Mouse (Mus musculus): ENCODE measurements around the gene Mprip. TPM values are rescaled to one million over a fixed set of nuclear protein-coding genes. Genes with fewer than 3 reads are reported as not detected.
"Not testable (repeated sequence)": the region's sequence is repeated elsewhere in the genome, so short reads cannot be mapped to it uniquely, and the experiment has no call there.

Mprip gene
- polyA plus RNA-seq, 1 experiment from 2014 or later = 145 TPM

GRCm38 (mm10) chr11:59731821-59732220 is 70.7 kb downstream of the Mprip start:
- H3K4me3 ChIP-seq (ENCODE audit: low read depth, low read length) = no peak overlapping the region
- ATAC-seq (ENCODE audit: insufficient read depth) (no peak), DNase-seq (no peak)
- no peak overlapping the region for H3K4me2 ChIP-seq
- H3K9ac ChIP-seq = no peak overlapping the region
- H3K27ac ChIP-seq (ENCODE audit: low read depth) = peak overlapping the region; percentile 91
- WGBS = 75% methylated on average over 3 of the region's 3 CpGs
- no peaks in the 10 kb centered on the region for H3K27me3 ChIP-seq (ENCODE audit: insufficient read depth, low read length)
- no peaks in the 10 kb centered on the region for H3K9me3 ChIP-seq (ENCODE audit: low read depth, low read length)
- peaks cover 7% of the 10 kb centered on the region; the same call in 1 of the 2 replicates for H3K4me1 ChIP-seq (ENCODE audit: insufficient read depth)
- H3K36me3 ChIP-seq (ENCODE audit: insufficient read depth) = peaks cover 67% of the 10 kb centered on the region
- no peak for TF ChIP-seq CTCF (IDR thresholded peaks at IDR 0.05; ENCODE audit: low read depth)

GRCm38 (mm10) chr11:59732407-59733066 is 71.4 kb downstream of the Mprip start:
- WGBS = 50% methylated on average over 1 of the region's 1 CpGs
- DNase-seq = peak; percentile 92
- peaks cover 74% of the 10 kb centered on the region for H3K36me3 ChIP-seq (ENCODE audit: insufficient read depth)

GRCm38 (mm10) chr11:59733600-59733999 is 72.5 kb downstream of the Mprip start:
- not testable (repeated sequence) for H3K9ac ChIP-seq; ATAC-seq (ENCODE audit: insufficient read depth); H3K4me3 ChIP-seq (ENCODE audit: low read depth, low read length); H3K4me2 ChIP-seq; H3K9me3 ChIP-seq (ENCODE audit: low read depth, low read length); DNase-seq; H3K4me1 ChIP-seq (ENCODE audit: insufficient read depth); H3K27me3 ChIP-seq (ENCODE audit: insufficient read depth, low read length); H3K27ac ChIP-seq (ENCODE audit: low read depth)
- TF ChIP-seq CTCF (IDR thresholded peaks at IDR 0.05; ENCODE audit: low read depth) = 0 out of 2 replicates have a peak, but pooled peaks have one; percentile 22
- peaks cover 78% of the 10 kb centered on the region for H3K36me3 ChIP-seq (ENCODE audit: insufficient read depth)
- 69% methylated on average over 5 of the region's 5 CpGs for WGBS

More at GRCm38 (mm10) chr11:59732407-59733066, 71.4 kb downstream of the Mprip start:
- peaks cover 7% of the 10 kb centered on the region; the same call in 1 of the 2 replicates for H3K4me1 ChIP-seq (ENCODE audit: insufficient read depth)
- H3K9ac ChIP-seq = no peak overlapping the region
- peak; percentile 22 for TF ChIP-seq CTCF (IDR thresholded peaks at IDR 0.05; ENCODE audit: low read depth)
- H3K27ac ChIP-seq (ENCODE audit: low read depth) = peak overlapping the region; percentile 91
- no peaks in the 10 kb centered on the region for H3K9me3 ChIP-seq (ENCODE audit: low read depth, low read length)
- peak overlapping the region; percentile 5; the same call in 1 of the 2 replicates for H3K4me2 ChIP-seq
- H3K27me3 ChIP-seq (ENCODE audit: insufficient read depth, low read length) = no peaks in the 10 kb centered on the region
- H3K4me3 ChIP-seq (ENCODE audit: low read depth, low read length) = no peak overlapping the region
- ATAC-seq (ENCODE audit: insufficient read depth) = peak; percentile 93

- no peak for TF ChIP-seq CTCF (IDR thresholded peaks at IDR 0.05; ENCODE audit: low read depth)
- Histone ChIP-seq H3K9me3 (ENCODE audit: low read depth, low read length) (no peaks in the 10 kb centered on the region), H3K4me2 (no peak overlapping the region), H3K4me1 (ENCODE audit: insufficient read depth) (peaks cover 7% of the 10 kb centered on the region; the same call in 1 of the 2 replicates), H3K27ac (ENCODE audit: low read depth) (no peak overlapping the region), H3K36me3 (ENCODE audit: insufficient read depth) (peaks cover 77% of the 10 kb centered on the region), H3K27me3 (ENCODE audit: insufficient read depth, low read length) (no peaks in the 10 kb centered on the region), H3K9ac (no peak overlapping the region), H3K4me3 (ENCODE audit: low read depth, low read length) (no peak overlapping the region)
- ATAC-seq (ENCODE audit: insufficient read depth) (no peak), DNase-seq (no peak)
- WGBS = 63% methylated on average over 1 of the region's 1 CpGs
Measured at GRCm38 (mm10) chr11:59734335-59734734, 73.2 kb downstream of the Mprip start.

- not testable (repeated sequence) for H3K27me3 ChIP-seq (ENCODE audit: insufficient read depth, low read length); H3K9ac ChIP-seq; H3K4me3 ChIP-seq (ENCODE audit: low read depth, low read length); H3K4me1 ChIP-seq (ENCODE audit: insufficient read depth); DNase-seq; ATAC-seq (ENCODE audit: insufficient read depth); H3K9me3 ChIP-seq (ENCODE audit: low read depth, low read length); H3K4me2 ChIP-seq; H3K27ac ChIP-seq (ENCODE audit: low read depth)
- H3K36me3 ChIP-seq (ENCODE audit: insufficient read depth) = peaks cover 76% of the 10 kb centered on the region
- 90% methylated on average over 4 of the region's 4 CpGs for WGBS
Measured at GRCm38 (mm10) chr11:59735938-59736337, 74.8 kb downstream of the Mprip start.

GRCm38 (mm10) chr11:59737250-59737649 is 76.1 kb downstream of the Mprip start:
- Histone ChIP-seq H3K36me3 (ENCODE audit: insufficient read depth) (peaks cover 81% of the 10 kb centered on the region), H3K4me2 (no peak overlapping the region), H3K27me3 (ENCODE audit: insufficient read depth, low read length) (no peaks in the 10 kb centered on the region), H3K4me1 (ENCODE audit: insufficient read depth) (peaks cover 5% of the 10 kb centered on the region; the same call in 1 of the 2 replicates), H3K4me3 (ENCODE audit: low read depth, low read length) (no peak overlapping the region), H3K9ac (no peak overlapping the region), H3K27ac (ENCODE audit: low read depth) (no peak overlapping the region), H3K9me3 (ENCODE audit: low read depth, low read length) (no peaks in the 10 kb centered on the region)
- ATAC-seq (ENCODE audit: insufficient read depth) (no peak), DNase-seq (no peak)
- TF ChIP-seq CTCF (IDR thresholded peaks at IDR 0.05; ENCODE audit: low read depth) = no peak
- WGBS = 91% methylated on average over 12 of the region's 12 CpGs

GRCm38 (mm10) chr11:59739996-59740395 is 78.9 kb downstream of the Mprip start:
- no peak overlapping the region for H3K4me2 ChIP-seq
- H3K4me3 ChIP-seq (ENCODE audit: low read depth, low read length) = no peak overlapping the region
- WGBS = 80% methylated on average over 2 of the region's 2 CpGs
- TF ChIP-seq CTCF (IDR thresholded peaks at IDR 0.05; ENCODE audit: low read depth) = no peak
- H3K9ac ChIP-seq = no peak overlapping the region
- no peak overlapping the region for H3K27ac ChIP-seq (ENCODE audit: low read depth)
- no peaks in the 10 kb centered on the region for H3K27me3 ChIP-seq (ENCODE audit: insufficient read depth, low read length)
- H3K9me3 ChIP-seq (ENCODE audit: low read depth, low read length) = no peaks in the 10 kb centered on the region
- ATAC-seq (ENCODE audit: insufficient read depth) (no peak), DNase-seq (no peak)
- H3K4me1 ChIP-seq (ENCODE audit: insufficient read depth) = no peaks in the 10 kb centered on the region
- H3K36me3 ChIP-seq (ENCODE audit: insufficient read depth) = peaks cover 94% of the 10 kb centered on the region
